Mouse (Mus musculus): ENCODE results near the gene Calca.
A peak's percentile ranks its signal among the peaks of the same experiment; 100 is the strongest.
"Not testable (repeated sequence)": the region's sequence is repeated elsewhere in the genome, so short reads cannot be mapped to it uniquely, and the experiment has no call there.

The Calca gene

GRCm38 (mm10) chr7:114636102-114636501 is at the start of gene Calca:
TSS of gene Calca (minus strand) at chr7:114636357.
- peak; percentile 1 for DNase-seq

GRCm38 (mm10) chr7:114672697-114673096 is 36.5 kb upstream of the Calca start:
- DNase-seq, result no peak

DNA sequence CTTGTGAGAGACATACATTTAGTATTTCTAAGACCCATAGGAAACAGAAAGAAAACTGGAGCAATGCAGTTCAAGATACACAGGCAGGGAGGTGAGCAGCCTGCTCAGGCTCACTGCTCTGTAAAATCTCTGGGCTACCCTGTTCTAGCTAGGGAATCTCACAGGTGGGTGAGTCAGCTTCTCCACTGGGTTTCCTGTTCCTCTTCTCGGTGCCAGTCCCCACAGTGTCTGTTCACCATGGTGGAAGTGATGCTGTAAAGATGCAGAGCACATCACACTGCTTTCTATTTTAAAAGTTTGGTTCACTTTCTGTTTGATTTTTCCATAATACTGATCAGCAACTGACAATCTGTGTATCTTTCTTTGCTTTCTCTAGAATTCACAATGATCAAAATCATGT is 35.2 kb upstream of the Calca start:
- no peak for DNase-seq

- no peak for DNase-seq
Observed at GRCm38 (mm10) chr7:114649730-114650129, 13.6 kb upstream of the Calca start.

DNA sequence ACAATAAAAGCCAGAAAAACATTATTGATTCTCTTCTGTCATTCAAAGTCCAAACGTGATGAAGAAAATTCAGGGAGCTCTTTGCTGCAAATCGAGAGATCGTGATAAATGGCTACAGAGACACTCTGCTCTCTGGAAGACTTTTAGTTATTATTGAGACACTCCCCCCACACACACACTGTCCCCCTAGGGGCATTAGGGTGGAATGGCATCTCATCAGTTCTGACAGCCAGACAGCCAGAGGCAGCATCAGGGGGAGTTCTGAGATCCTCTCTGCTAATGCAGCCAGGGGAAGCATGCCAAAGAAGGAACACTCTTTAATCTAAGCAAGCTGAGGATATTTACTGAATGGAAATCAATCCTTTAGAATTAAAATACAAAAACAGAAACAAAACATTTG is 12.6 kb upstream of the Calca start:
- no peak for DNase-seq

DNA sequence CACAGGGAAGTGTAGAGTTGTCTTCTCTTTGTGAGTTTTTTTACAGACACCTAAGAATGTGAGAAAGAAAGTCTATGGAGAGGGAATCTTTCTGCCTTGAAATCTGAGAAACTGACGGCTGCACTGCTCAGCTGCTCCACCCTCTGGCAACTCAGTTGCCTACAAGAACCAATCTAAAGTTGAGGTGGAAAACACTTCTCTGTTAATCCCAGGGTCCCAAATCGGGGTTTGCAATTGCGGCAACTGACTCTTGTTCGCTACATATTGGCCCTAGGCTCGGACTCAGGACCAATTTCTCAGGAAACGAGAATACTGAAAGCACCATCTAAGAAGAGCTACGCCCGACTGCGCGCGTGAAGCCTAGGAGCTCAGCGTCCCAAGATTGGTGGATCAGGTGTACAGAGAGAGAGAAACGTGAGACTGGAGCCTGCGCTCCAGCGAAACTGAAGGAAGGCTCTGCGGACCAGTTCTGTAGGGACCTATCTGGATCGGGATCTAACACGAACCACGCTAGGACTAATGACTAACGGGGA is 522 bp downstream of the Calca start:
- DNase-seq, result peak; percentile 21

DNA sequence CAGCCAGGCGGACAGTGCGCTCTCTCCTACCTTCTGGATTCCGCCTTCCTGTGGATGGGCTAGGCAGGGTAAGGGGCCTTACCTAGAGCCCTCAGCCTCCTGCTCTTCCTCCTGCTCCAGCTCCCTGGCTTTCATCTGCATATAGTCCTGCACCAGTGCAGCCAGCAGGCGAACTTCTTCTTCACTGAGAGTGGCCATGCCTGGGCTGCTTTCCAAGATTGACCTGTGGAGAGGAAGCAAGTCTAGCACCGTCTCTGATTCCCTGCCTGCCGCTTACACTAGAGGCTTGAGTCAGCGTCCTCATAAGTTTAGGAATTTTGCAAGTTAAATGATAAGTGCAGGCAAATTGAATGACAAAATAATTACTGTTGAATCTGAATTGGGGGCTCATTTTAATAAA is 1.8 kb downstream of the Calca start:
- no peak for DNase-seq

DNA sequence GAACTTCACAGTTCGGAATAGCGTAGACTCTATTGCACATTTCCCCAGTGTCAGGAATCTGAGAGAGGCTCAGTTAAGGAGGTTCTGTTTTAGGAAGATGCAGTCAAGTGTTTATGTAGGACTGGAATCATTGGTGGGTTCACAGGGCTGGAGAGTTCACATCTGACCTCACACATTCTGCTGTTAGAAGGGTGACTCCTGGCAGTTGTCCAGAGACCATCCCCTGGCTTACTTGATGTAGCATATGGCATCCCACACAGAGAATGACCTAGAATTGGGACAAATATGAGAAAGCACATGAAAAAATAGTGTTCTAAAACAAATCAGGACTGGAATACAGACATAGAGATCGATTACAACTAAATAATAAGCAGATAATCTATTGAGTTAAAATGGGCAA is 10.2 kb downstream of the Calca start:
- no peak for DNase-seq

- DNase-seq, result no peak
Observed at GRCm38 (mm10) chr7:114616759-114617158, 19.4 kb downstream of the Calca start.

DNA sequence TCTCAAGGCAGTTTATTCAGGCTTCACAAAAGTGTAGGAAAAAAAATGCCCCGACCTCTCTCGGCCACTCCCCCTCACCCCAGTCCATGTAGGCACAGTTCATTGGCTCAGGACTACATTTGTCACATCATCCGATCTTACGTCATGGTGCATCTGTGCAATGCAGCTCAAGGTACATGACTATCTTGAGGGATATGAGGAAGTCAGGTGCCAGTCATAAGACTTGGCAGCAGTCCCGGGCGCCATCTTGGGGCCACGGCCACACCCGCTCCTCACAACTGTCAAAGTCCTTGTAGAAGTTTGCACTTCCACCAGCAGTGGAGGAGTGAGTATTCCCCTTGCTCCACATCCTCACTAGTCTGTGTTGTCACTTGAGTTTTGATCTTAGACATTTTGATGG is 41.8 kb downstream of the Calca start:
- not testable (repeated sequence) for DNase-seq

DNA sequence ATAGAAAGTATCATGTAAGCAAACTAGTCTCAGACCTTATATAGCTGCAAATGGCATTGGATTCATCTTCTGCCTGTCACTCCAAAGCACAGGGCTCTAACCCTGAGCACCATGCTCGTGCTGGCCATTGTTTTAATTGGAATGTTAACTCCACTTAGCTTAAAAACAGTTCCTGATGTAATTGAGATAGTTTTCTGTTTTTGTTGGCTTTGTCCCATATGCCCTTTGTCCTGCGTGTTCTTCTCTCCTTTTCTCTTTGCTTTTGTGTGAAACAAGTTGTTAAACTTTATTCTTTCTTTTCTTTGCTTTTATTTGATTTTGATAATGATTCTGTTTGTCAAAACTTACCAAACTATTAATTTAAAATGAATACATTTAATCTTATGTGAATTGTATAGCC is 53.7 kb downstream of the Calca start:
- no peak for DNase-seq
